Mouse (Mus musculus): ENCODE results near the gene Atp6v1g2.

DNA sequence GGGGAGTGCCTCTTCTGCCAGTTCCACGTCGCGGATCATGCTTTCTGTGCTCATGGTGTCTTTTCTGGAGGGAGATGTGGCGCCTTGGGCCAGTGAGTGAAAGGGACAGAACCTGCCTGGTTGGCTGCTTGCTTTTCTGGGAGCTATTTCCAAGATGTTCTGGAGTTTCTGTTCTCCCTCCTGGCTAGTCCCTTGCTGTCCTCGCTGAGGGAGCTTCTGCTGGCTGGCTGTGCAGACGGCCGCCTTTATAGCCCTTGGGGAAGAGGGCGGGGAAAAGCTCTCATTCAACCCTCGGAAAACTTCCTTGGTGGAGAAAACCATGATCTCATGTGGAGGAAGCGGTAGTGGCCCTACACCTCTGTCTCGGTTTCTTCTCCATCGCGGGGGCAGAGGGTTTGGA, 31.7 kb upstream of the Atp6v1g2 start, which contains the start of gene Tnf:
- TF ChIP-seq CHD2 (IDR thresholded peaks at IDR 0.05; ENCODE audit: low read depth, low read length) (no peak), ZNF384 (IDR thresholded peaks at IDR 0.05; ENCODE audit: low read depth, low read length) (no peak), MAFK (IDR thresholded peaks at IDR 0.05; ENCODE audit: insufficient read depth, low read depth, low read length) (no peak), ZC3H11A (IDR thresholded peaks at IDR 0.05; ENCODE audit: borderline replicate concordance, low read depth, low read length) (no peak)
